Mouse (Mus musculus): Measurements from ENCODE around the gene Shisa6. TPM values are rescaled to one million over a fixed set of nuclear protein-coding genes. Genes with fewer than 3 reads are reported as not detected.
A peak's percentile ranks its signal among the peaks of the same experiment; 100 is the strongest.

The Shisa6 gene
- total and polyA plus RNA-seq, 3 experiments: 0.27 to 0.66 (median 0.31) TPM

- no peaks in the 10 kb centered on the region for H3K79me2 ChIP-seq (replicated peaks; ENCODE audit: control insufficient read depth, insufficient read depth, low read length)
- WGBS: 7% methylated on average over 5 of the region's 5 CpGs
- H3K9ac ChIP-seq (ENCODE audit: low read depth, low read length): no peak overlapping the region
- DNase-seq: no peak
- peaks cover 15% of the 10 kb centered on the region for H3K27me3 ChIP-seq (ENCODE audit: control insufficient read depth, insufficient read depth, low read length)
- TF ChIP-seq EP300 (IDR thresholded peaks at IDR 0.05; ENCODE audit: insufficient read depth, low read depth, low read length): no peak
- no peak for TF ChIP-seq POLR2A (IDR thresholded peaks at IDR 0.05; ENCODE audit: insufficient read depth, low read depth, low read length)
- TF ChIP-seq CTCF (IDR thresholded peaks at IDR 0.05): no peak
- H3K4me3 ChIP-seq: no peak overlapping the region
- H3K4me1 ChIP-seq (ENCODE audit: control insufficient read depth, insufficient read depth, low read length): no peaks in the 10 kb centered on the region
- H3K36me3 ChIP-seq (ENCODE audit: control insufficient read depth, insufficient read depth, low read length): no peaks in the 10 kb centered on the region
- no peak overlapping the region for H3K27ac ChIP-seq
- intact Hi-C loops (cut with DNase I): no loop called here
Measured at GRCm38 (mm10) chr11:66526981-66527320, 1.2 kb upstream of the Shisa6 start.

GRCm38 (mm10) chr11:66526046-66526980 lies 549 bp upstream of the Shisa6 start:
- TF ChIP-seq EP300 (IDR thresholded peaks at IDR 0.05; ENCODE audit: insufficient read depth, low read depth, low read length) (no peak), POLR2A (IDR thresholded peaks at IDR 0.05; ENCODE audit: insufficient read depth, low read depth, low read length) (no peak), CTCF (IDR thresholded peaks at IDR 0.05) (no peak)
- intact Hi-C loops (cut with DNase I): no loop called here
- H3K27me3 ChIP-seq (ENCODE audit: control insufficient read depth, insufficient read depth, low read length): peaks cover 15% of the 10 kb centered on the region
- peak; percentile 11 to 26 for DNase-seq
- no peak overlapping the region for H3K27ac ChIP-seq
- no peaks in the 10 kb centered on the region for H3K79me2 ChIP-seq (replicated peaks; ENCODE audit: control insufficient read depth, insufficient read depth, low read length)
- H3K9ac ChIP-seq (ENCODE audit: low read depth, low read length): peak overlapping the region; percentile 56; the same call in 1 of the 2 replicates
- 6% methylated on average over 98 of the region's 126 CpGs for WGBS
- H3K4me3 ChIP-seq: peak overlapping the region; percentile 38
- H3K36me3 ChIP-seq (ENCODE audit: control insufficient read depth, insufficient read depth, low read length): no peaks in the 10 kb centered on the region
- H3K4me1 ChIP-seq (ENCODE audit: control insufficient read depth, insufficient read depth, low read length): no peaks in the 10 kb centered on the region

- WGBS: 42% methylated on average over 4 of the region's 4 CpGs
- H3K9ac ChIP-seq (ENCODE audit: low read depth, low read length): no peak overlapping the region
- no peak overlapping the region for H3K4me3 ChIP-seq
- H3K4me1 ChIP-seq (ENCODE audit: control insufficient read depth, insufficient read depth, low read length): no peaks in the 10 kb centered on the region
- H3K36me3 ChIP-seq (ENCODE audit: control insufficient read depth, insufficient read depth, low read length): no peaks in the 10 kb centered on the region
- DNase-seq: no peak
- TF ChIP-seq POLR2A (IDR thresholded peaks at IDR 0.05; ENCODE audit: insufficient read depth, low read depth, low read length) (no peak), CTCF (IDR thresholded peaks at IDR 0.05) (no peak), EP300 (IDR thresholded peaks at IDR 0.05; ENCODE audit: insufficient read depth, low read depth, low read length) (no peak)
- intact Hi-C loops (cut with DNase I): no loop called here
- H3K79me2 ChIP-seq (replicated peaks; ENCODE audit: control insufficient read depth, insufficient read depth, low read length): no peaks in the 10 kb centered on the region
- peaks cover 15% of the 10 kb centered on the region for H3K27me3 ChIP-seq (ENCODE audit: control insufficient read depth, insufficient read depth, low read length)
- no peak overlapping the region for H3K27ac ChIP-seq
Measured at GRCm38 (mm10) chr11:66524251-66524650, 1.5 kb downstream of the Shisa6 start.

- 48% methylated on average over 4 of the region's 4 CpGs for WGBS
- TF ChIP-seq EP300 (IDR thresholded peaks at IDR 0.05; ENCODE audit: insufficient read depth, low read depth, low read length) (no peak), POLR2A (IDR thresholded peaks at IDR 0.05; ENCODE audit: insufficient read depth, low read depth, low read length) (no peak), CTCF (IDR thresholded peaks at IDR 0.05) (no peak)
- intact Hi-C loops (cut with DNase I): no loop called here
- Histone ChIP-seq H3K4me3 (no peak overlapping the region), H3K36me3 (ENCODE audit: control insufficient read depth, insufficient read depth, low read length) (no peaks in the 10 kb centered on the region), H3K27me3 (ENCODE audit: control insufficient read depth, insufficient read depth, low read length) (peaks cover 15% of the 10 kb centered on the region), H3K27ac (no peak overlapping the region), H3K4me1 (ENCODE audit: control insufficient read depth, insufficient read depth, low read length) (no peaks in the 10 kb centered on the region), H3K79me2 (replicated peaks; ENCODE audit: control insufficient read depth, insufficient read depth, low read length) (no peaks in the 10 kb centered on the region), H3K9ac (ENCODE audit: low read depth, low read length) (no peak overlapping the region)
- DNase-seq: no peak
Measured at GRCm38 (mm10) chr11:66522376-66522775, 3.4 kb downstream of the Shisa6 start.

- Histone ChIP-seq H3K36me3 (ENCODE audit: control insufficient read depth, insufficient read depth, low read length) (no peaks in the 10 kb centered on the region), H3K4me1 (ENCODE audit: control insufficient read depth, insufficient read depth, low read length) (no peaks in the 10 kb centered on the region), H3K9ac (ENCODE audit: low read depth, low read length) (no peak overlapping the region), H3K4me3 (no peak overlapping the region), H3K27me3 (ENCODE audit: control insufficient read depth, insufficient read depth, low read length) (peaks cover 2% of the 10 kb centered on the region), H3K79me2 (replicated peaks; ENCODE audit: control insufficient read depth, insufficient read depth, low read length) (no peaks in the 10 kb centered on the region), H3K27ac (no peak overlapping the region)
- no peak for DNase-seq
- 52% methylated on average over 6 of the region's 6 CpGs for WGBS
- TF ChIP-seq CTCF (IDR thresholded peaks at IDR 0.05) (no peak), POLR2A (IDR thresholded peaks at IDR 0.05; ENCODE audit: insufficient read depth, low read depth, low read length) (no peak), EP300 (IDR thresholded peaks at IDR 0.05; ENCODE audit: insufficient read depth, low read depth, low read length) (no peak)
- intact Hi-C loops (cut with DNase I): no loop called here
Measured at GRCm38 (mm10) chr11:66519386-66519785, 6.4 kb downstream of the Shisa6 start.

GRCm38 (mm10) chr11:66514346-66514745 lies 11.4 kb downstream of the Shisa6 start:
- Histone ChIP-seq H3K36me3 (ENCODE audit: control insufficient read depth, insufficient read depth, low read length) (no peaks in the 10 kb centered on the region), H3K9ac (ENCODE audit: low read depth, low read length) (no peak overlapping the region), H3K4me3 (no peak overlapping the region), H3K27me3 (ENCODE audit: control insufficient read depth, insufficient read depth, low read length) (no peaks in the 10 kb centered on the region), H3K4me1 (ENCODE audit: control insufficient read depth, insufficient read depth, low read length) (no peaks in the 10 kb centered on the region), H3K79me2 (replicated peaks; ENCODE audit: control insufficient read depth, insufficient read depth, low read length) (no peaks in the 10 kb centered on the region), H3K27ac (no peak overlapping the region)
- no peak for DNase-seq
- TF ChIP-seq CTCF (IDR thresholded peaks at IDR 0.05) (no peak), EP300 (IDR thresholded peaks at IDR 0.05; ENCODE audit: insufficient read depth, low read depth, low read length) (no peak), POLR2A (IDR thresholded peaks at IDR 0.05; ENCODE audit: insufficient read depth, low read depth, low read length) (no peak)
- WGBS: 57% methylated on average over 5 of the region's 5 CpGs
- intact Hi-C loops (cut with DNase I): no loop called here
